Mouse (Mus musculus) brain, embryonic 14.5 days (tissue): ENCODE results near the gene Slc10a6.

ENCODE experiments used
- CTCF ChIP-seq: fragments of 200-500 bp; IDR thresholded peaks from 2 replicates; pipeline ENCODE4 v1.5.1; 2012; ENCODE audit warnings: inconsistent platforms, mild to moderate bottlenecking, moderate library complexity, borderline replicate concordance; ENCODE audit not compliant: insufficient read depth, insufficient read length; ENCODE audit errors: extremely low read depth
- POLR2A ChIP-seq: fragments of 200-500 bp; IDR thresholded peaks from 2 replicates; pipeline ENCODE4 v1.6.1; 2012; ENCODE audit warnings: mild to moderate bottlenecking, inconsistent platforms, borderline replicate concordance; ENCODE audit not compliant: poor library complexity, insufficient read depth, insufficient read length, severe bottlenecking; ENCODE audit errors: extremely low read depth

DNA sequence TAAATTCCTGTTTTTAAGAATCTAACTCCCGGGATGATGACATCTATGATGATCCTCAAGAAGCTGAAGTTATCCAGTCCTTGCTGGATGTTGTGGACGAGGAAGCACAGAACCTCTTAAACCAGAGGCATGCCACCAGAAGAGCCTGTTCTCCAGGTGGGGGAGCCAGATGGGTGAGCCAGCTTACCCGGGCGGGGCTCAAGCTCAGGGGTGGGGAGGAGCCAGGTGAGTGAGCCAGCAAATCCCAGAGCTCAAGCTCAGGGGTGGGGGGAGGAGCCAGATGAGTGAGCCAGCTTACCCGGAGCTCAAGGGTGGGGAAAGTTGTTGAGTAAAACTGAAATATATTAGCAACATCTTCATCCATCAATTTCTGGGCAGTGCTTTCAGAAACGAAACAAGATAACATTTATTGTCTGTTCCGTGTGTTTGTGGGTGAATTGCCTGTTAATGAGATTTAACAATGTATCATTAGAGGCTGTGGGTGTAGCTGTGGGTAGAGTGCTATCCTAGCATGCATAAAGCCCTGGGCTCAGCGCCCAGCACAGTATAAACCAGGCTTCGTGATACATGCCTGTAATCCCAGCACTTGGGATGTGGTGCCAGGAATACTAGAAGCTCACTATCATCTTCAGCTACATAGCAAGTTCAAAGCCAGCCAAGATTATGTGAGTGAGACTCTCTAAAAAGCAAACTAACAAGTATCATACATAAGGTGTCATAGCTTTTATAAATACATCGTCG lies 49.4 kb downstream of the Slc10a6 start:
- no peak for TF ChIP-seq CTCF
- TF ChIP-seq POLR2A = no peak
